Mouse (Mus musculus): Measurements from ENCODE around the gene Map10. TPM values are rescaled to one million over a fixed set of nuclear protein-coding genes. Genes with fewer than 3 reads are reported as not detected.
A peak's percentile ranks its signal among the peaks of the same experiment; 100 is the strongest.

The Map10 gene
- polyA plus RNA-seq, 1 experiment from 2014 or later: 3.7 TPM

DNA sequence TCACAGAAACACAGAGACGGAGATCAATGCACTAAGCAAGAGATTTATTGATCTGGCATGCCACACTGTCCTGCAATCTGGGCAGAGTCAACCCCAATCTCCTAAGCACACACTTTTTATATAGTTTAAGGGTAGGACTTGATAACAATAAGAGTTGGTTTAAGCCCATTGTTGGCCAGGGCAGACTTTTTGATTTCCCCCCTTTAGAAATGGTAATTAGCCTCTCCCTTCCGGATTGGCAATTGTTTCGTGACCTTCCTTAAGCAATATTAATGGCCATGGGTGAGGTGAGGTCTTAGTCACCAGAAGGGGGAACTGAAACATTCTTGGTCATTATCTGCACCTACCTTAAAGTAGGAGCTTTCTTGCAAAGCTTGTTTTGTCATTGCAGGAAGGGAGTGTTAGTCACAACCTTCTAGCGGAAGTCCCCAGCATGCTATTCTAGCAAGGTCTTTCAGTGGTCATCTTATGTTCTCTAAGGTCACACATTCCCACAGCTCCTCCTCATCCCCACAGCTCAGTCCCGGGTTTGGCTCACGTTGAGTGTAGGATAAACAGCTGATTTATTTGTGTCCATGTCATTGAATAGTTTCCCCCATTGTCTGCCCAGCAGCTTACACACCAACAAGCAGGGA is 29.9 kb downstream of the Map10 start:
- Histone ChIP-seq H3K27me3 (replicated peaks; ENCODE audit: insufficient read depth, low read length) (no peaks in the 10 kb centered on the region), H3K4me2 (replicated peaks; ENCODE audit: low read depth, low read length) (no peak overlapping the region), H3K9me3 (ENCODE audit: low read length) (peaks cover 11% of the 10 kb centered on the region; the same call in 1 of the 2 replicates), H3K36me3 (ENCODE audit: insufficient read depth, low read length) (no peaks in the 10 kb centered on the region), H3K27ac (ENCODE audit: low read length) (no peak overlapping the region), H3K9ac (replicated peaks; ENCODE audit: low read depth) (no peak overlapping the region), H3K4me3 (ENCODE audit: low read depth, low read length) (no peak overlapping the region), H3K4me1 (ENCODE audit: insufficient read depth, low read depth, low read length) (no peaks in the 10 kb centered on the region)
- WGBS: 72% methylated on average over 6 of the region's 6 CpGs
- ATAC-seq: peak; percentile 26; the same call in 1 of the 2 replicates
- DNase-seq (ENCODE audit: low spot score): peak; percentile 25
- no peak for TF ChIP-seq EP300 (IDR thresholded peaks at IDR 0.05)
- TF ChIP-seq CTCF (IDR thresholded peaks at IDR 0.05): no peak

DNA sequence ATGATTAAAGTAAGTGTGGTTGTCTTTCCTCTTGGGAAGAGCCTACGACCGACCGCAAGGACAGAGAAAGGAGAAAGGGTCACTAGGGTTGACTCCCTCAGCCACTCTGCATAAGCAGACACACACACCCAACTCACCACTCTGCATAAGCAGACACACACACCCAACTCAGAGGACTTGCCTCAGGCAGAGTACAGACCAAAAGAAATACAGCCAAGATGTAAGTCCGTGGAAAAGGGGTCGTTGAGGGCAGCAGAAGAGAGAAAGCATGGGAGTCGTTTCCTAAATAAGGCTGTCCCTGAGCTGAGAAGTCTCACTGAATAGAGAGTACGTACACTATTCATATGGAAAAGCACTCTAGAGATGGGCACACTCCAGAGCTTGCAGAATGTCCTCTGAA is 30.8 kb downstream of the Map10 start:
- no peak for TF ChIP-seq EP300 (IDR thresholded peaks at IDR 0.05)
- TF ChIP-seq CTCF (IDR thresholded peaks at IDR 0.05): no peak
- H3K9ac ChIP-seq (replicated peaks; ENCODE audit: low read depth): no peak overlapping the region
- H3K4me2 ChIP-seq (replicated peaks; ENCODE audit: low read depth, low read length): no peak overlapping the region
- no peak overlapping the region for H3K27ac ChIP-seq (ENCODE audit: low read length)
- no peaks in the 10 kb centered on the region for H3K4me1 ChIP-seq (ENCODE audit: insufficient read depth, low read depth, low read length)
- ATAC-seq: no peak
- H3K27me3 ChIP-seq (replicated peaks; ENCODE audit: insufficient read depth, low read length): no peaks in the 10 kb centered on the region
- no peak for DNase-seq (ENCODE audit: low spot score)
- H3K36me3 ChIP-seq (ENCODE audit: insufficient read depth, low read length): no peaks in the 10 kb centered on the region
- peaks cover 11% of the 10 kb centered on the region; the same call in 1 of the 2 replicates for H3K9me3 ChIP-seq (ENCODE audit: low read length)
- no peak overlapping the region for H3K4me3 ChIP-seq (ENCODE audit: low read depth, low read length)
- WGBS: 70% methylated on average over 7 of the region's 7 CpGs

DNA sequence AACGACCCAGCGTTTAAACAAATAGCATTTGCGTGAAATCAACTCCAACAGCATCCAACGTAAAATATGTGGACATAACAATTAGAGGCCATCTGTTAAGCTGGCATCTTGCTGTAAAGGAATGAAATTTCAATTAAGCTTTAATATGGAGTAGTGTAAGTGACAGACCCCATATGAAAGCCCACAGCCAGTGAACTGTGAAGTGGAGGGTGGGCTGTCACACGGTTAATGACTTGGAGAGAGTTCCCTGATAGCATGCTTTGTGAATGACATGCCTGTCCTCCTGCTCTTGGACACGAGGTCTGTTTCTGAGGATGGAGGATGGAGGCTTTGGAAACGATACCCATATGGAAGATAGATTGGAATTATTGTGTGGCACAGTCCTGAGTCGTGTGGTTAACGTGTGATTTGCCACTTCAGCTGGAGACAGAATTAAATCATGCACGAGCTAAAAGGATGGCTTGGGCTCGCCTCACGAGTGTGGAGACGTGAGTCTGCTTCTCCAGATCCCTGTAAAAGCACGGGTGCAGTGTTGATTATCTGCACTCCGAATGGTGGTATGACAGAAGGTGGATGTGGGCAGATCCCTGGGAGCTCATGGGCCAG is 33.4 kb downstream of the Map10 start:
- Histone ChIP-seq H3K9ac (replicated peaks; ENCODE audit: low read depth) (no peak overlapping the region), H3K4me3 (ENCODE audit: low read depth, low read length) (no peak overlapping the region), H3K4me2 (replicated peaks; ENCODE audit: low read depth, low read length) (no peak overlapping the region), H3K4me1 (ENCODE audit: insufficient read depth, low read depth, low read length) (no peaks in the 10 kb centered on the region), H3K27me3 (replicated peaks; ENCODE audit: insufficient read depth, low read length) (no peaks in the 10 kb centered on the region), H3K36me3 (ENCODE audit: insufficient read depth, low read length) (no peaks in the 10 kb centered on the region), H3K9me3 (ENCODE audit: low read length) (peaks cover 9% of the 10 kb centered on the region; the same call in 1 of the 2 replicates), H3K27ac (ENCODE audit: low read length) (no peak overlapping the region)
- TF ChIP-seq CTCF (IDR thresholded peaks at IDR 0.05) (no peak), EP300 (IDR thresholded peaks at IDR 0.05) (no peak)
- DNase-seq (ENCODE audit: low spot score): no peak
- ATAC-seq: no peak
- WGBS: 76% methylated on average over 15 of the region's 15 CpGs

DNA sequence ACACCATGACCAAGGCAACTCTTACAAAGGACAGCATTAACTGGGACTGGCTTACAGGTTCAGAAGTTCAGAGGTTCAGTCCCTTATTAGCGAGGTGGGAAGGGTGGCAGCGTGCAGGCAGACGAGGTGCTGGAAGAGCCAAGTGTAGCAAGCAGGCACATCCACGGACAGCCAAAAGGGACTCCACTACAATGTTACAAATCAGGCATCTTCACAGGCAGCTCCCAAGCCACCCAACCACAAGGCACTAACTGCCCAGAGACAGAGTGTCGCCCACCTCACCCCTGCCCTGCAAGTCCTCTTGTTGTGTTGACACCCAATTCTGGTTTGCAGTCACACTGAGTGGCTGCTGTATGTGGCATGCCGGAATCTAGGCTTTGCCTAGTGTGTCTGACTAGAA is 34.8 kb downstream of the Map10 start:
- Histone ChIP-seq H3K4me3 (ENCODE audit: low read depth, low read length) (no peak overlapping the region), H3K9me3 (ENCODE audit: low read length) (no peaks in the 10 kb centered on the region), H3K27ac (ENCODE audit: low read length) (no peak overlapping the region), H3K36me3 (ENCODE audit: insufficient read depth, low read length) (no peaks in the 10 kb centered on the region), H3K27me3 (replicated peaks; ENCODE audit: insufficient read depth, low read length) (no peaks in the 10 kb centered on the region), H3K4me1 (ENCODE audit: insufficient read depth, low read depth, low read length) (no peaks in the 10 kb centered on the region), H3K9ac (replicated peaks; ENCODE audit: low read depth) (no peak overlapping the region), H3K4me2 (replicated peaks; ENCODE audit: low read depth, low read length) (no peak overlapping the region)
- ATAC-seq (no peak), DNase-seq (ENCODE audit: low spot score) (no peak)
- WGBS: 94% methylated on average over 6 of the region's 6 CpGs
- TF ChIP-seq CTCF (IDR thresholded peaks at IDR 0.05) (no peak), EP300 (IDR thresholded peaks at IDR 0.05) (no peak)

DNA sequence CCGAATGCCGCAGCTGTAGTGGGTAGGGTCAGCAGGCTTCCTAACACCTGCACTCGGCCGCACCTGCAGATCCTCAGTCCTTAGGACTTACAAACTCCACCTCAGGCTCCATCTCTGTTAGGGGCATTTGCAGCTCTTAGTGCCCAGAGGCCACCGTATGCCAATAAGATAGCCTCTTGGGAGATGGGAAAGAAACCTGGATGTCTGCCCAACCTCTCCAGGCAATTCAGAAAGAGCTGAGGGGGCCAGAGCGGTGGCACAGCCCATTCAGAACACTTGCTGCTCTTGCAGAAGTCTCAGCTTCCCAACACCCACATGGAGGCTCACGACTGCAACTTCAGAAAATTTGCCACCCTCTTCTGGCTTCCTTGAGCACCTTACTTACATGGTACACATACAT is 36.2 kb downstream of the Map10 start:
- H3K4me1 ChIP-seq (ENCODE audit: insufficient read depth, low read depth, low read length): no peaks in the 10 kb centered on the region
- TF ChIP-seq CTCF (IDR thresholded peaks at IDR 0.05): no peak
- no peak for TF ChIP-seq EP300 (IDR thresholded peaks at IDR 0.05)
- no peak overlapping the region for H3K4me2 ChIP-seq (replicated peaks; ENCODE audit: low read depth, low read length)
- no peaks in the 10 kb centered on the region for H3K27me3 ChIP-seq (replicated peaks; ENCODE audit: insufficient read depth, low read length)
- no peak overlapping the region for H3K4me3 ChIP-seq (ENCODE audit: low read depth, low read length)
- H3K27ac ChIP-seq (ENCODE audit: low read length): no peak overlapping the region
- no peaks in the 10 kb centered on the region for H3K9me3 ChIP-seq (ENCODE audit: low read length)
- DNase-seq (ENCODE audit: low spot score) (no peak), ATAC-seq (no peak)
- H3K36me3 ChIP-seq (ENCODE audit: insufficient read depth, low read length): no peaks in the 10 kb centered on the region
- 74% methylated on average over 7 of the region's 7 CpGs for WGBS
- no peak overlapping the region for H3K9ac ChIP-seq (replicated peaks; ENCODE audit: low read depth)

GRCm38 (mm10) chr8:125709171-125709570 is 39.6 kb downstream of the Map10 start:
- TF ChIP-seq EP300 (IDR thresholded peaks at IDR 0.05) (no peak), CTCF (IDR thresholded peaks at IDR 0.05) (no peak)
- no peaks in the 10 kb centered on the region for H3K27me3 ChIP-seq (replicated peaks; ENCODE audit: insufficient read depth, low read length)
- 87% methylated on average over 5 of the region's 5 CpGs for WGBS
- H3K4me1 ChIP-seq (ENCODE audit: insufficient read depth, low read depth, low read length): no peaks in the 10 kb centered on the region
- no peaks in the 10 kb centered on the region for H3K36me3 ChIP-seq (ENCODE audit: insufficient read depth, low read length)
- H3K27ac ChIP-seq (ENCODE audit: low read length): no peak overlapping the region
- no peak for DNase-seq (ENCODE audit: low spot score)
- no peak overlapping the region for H3K4me2 ChIP-seq (replicated peaks; ENCODE audit: low read depth, low read length)
- H3K4me3 ChIP-seq (ENCODE audit: low read depth, low read length): no peak overlapping the region
- no peak overlapping the region for H3K9ac ChIP-seq (replicated peaks; ENCODE audit: low read depth)
- H3K9me3 ChIP-seq (ENCODE audit: low read length): no peaks in the 10 kb centered on the region
- no peak for ATAC-seq
